Mouse (Mus musculus): Measurements from ENCODE around the gene Cog6. TPM values are rescaled to one million over a fixed set of nuclear protein-coding genes. Genes with fewer than 3 reads are reported as not detected.

Gene Cog6
- polyA plus RNA-seq, 1 experiment from 2014 or later, result 59.0 TPM

Other genes starting within 250 kb of the Cog6 start
- gene Lhfp, start 24.3 kb upstream of the Cog6 start, polyA plus RNA-seq (2014; fragmentation: Nextera tagmentation; extraction: Ambion mirVana), result 64.5 and 85.7 TPM in 2 replicates